Mouse (Mus musculus): ENCODE measurements at regions not wholly inside any gene's neighbourhood (a gene's known extent, or its start where the extent isn't known, plus 50 kb on each side); places are given as distances from the start of the nearest gene placed in this dataset.

DNA sequence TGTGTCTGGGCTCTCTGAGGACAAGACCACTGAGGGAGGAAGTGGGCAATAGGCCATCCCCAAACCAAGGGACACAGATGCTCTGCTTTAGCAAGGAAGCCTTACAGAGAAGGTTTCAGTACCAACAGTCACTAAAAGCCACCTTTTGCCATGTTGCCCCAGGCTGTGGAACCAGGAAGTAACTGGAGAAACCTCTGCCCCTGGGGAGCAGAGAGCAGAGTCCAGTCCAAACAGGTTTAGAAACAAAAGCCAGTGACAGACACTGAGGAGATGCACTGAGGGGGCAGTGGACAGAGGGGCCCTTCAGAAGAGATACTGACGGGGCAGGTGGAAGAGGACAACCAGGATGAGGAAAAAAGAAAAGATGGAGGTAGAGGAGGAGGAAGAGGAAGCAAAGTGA lies 186.2 kb upstream of the Afdn start:
- TF ChIP-seq CTCF (IDR thresholded peaks at IDR 0.05; ENCODE audit: insufficient read depth, low read length) (no peak), POLR2A (IDR thresholded peaks at IDR 0.05; ENCODE audit: borderline replicate concordance, extremely low read depth, low read depth, low read length) (no peak)

All from lung, adult 2 months (tissue).